Mouse (Mus musculus) midbrain, embryonic 14.5 days (tissue): ENCODE results near the gene Adpgk. TPM values are rescaled to one million over a fixed set of nuclear protein-coding genes. Genes with fewer than 3 reads are reported as not detected.

ENCODE experiments used
- ATAC-seq: fragments of 200-750 bp; cut with Nextera tagmentation; 2 replicates; pipeline ENCODE4 v1.8.0; 2017; ENCODE audit warnings: moderate number of reproducible peaks, moderate library complexity; ENCODE audit not compliant: low FRiP score, low TSS enrichment
- DNase-seq: peaks from one replicate; pipeline ENCODE4 v3.0.0-alpha.2; 2015
- H3K27ac ChIP-seq: fragments of 300-500 bp; sonication (generic); replicated peaks from 2 replicates; pipeline ENCODE4 v1.5.1; 2014; ENCODE audit warnings: mild to moderate bottlenecking, low read depth, low read length, moderate library complexity
- H3K27me3 ChIP-seq: fragments of 300-500 bp; sonication (generic); 2 replicates; pipeline ENCODE4 v1.6.1; 2014; ENCODE audit warnings: low read length, control low read depth, mixed read lengths; ENCODE audit not compliant: control insufficient read depth, insufficient read depth
- H3K36me3 ChIP-seq: fragments of 300-500 bp; sonication (generic); 2 replicates; pipeline ENCODE4 v1.6.1; 2014; ENCODE audit warnings: low read length, control low read depth; ENCODE audit not compliant: control insufficient read depth, insufficient read depth
- H3K4me1 ChIP-seq: fragments of 300-500 bp; sonication (generic); 2 replicates; pipeline ENCODE4 v1.6.1; 2014; ENCODE audit warnings: mild to moderate bottlenecking, antibody characterized with exemption, low read length, control low read depth; ENCODE audit not compliant: control insufficient read depth, insufficient read depth
- H3K4me2 ChIP-seq: fragments of 300-500 bp; sonication (generic); 2 replicates; pipeline ENCODE4 v1.6.1; 2014; ENCODE audit warnings: mild to moderate bottlenecking, low read length, moderate library complexity
- H3K4me3 ChIP-seq: fragments of 300-500 bp; sonication (generic); replicated peaks from 2 replicates; pipeline ENCODE4 v1.5.1; 2014; ENCODE audit warnings: low read depth, low read length
- H3K9ac ChIP-seq: fragments of 300-500 bp; sonication (generic); replicated peaks from 2 replicates; pipeline ENCODE4 v1.6.1; 2014; ENCODE audit warnings: mild to moderate bottlenecking, low read length, moderate library complexity
- H3K9me3 ChIP-seq: fragments of 300-500 bp; sonication (generic); 2 replicates; pipeline ENCODE4 v1.6.1; 2016; ENCODE audit warnings: low read length, control low read depth, mixed read lengths; ENCODE audit not compliant: control insufficient read depth
- WGBS: fragments of 180-500 bp; shearing (Covaris S2); extraction: QIAGEN DNeasy Blood & Tissue Kit; methylation state at CpG from one replicate; pipeline ENCODE4 v1.1.7; 2014; 5-methylcytosine and 5-hydroxymethylcytosine counted together
- polyA plus RNA-seq: library from polyadenylated mRNA; unstranded; fragments of >200 nt; fragmentation: Nextera tagmentation; extraction: Ambion mirVana; gene quantifications from 2 replicates; pipeline ENCODE4 v1.2.1, GENCODE M21; 2014

Gene Adpgk
- polyA plus RNA-seq, 1 experiment from 2014 or later: 24.0 TPM

DNA sequence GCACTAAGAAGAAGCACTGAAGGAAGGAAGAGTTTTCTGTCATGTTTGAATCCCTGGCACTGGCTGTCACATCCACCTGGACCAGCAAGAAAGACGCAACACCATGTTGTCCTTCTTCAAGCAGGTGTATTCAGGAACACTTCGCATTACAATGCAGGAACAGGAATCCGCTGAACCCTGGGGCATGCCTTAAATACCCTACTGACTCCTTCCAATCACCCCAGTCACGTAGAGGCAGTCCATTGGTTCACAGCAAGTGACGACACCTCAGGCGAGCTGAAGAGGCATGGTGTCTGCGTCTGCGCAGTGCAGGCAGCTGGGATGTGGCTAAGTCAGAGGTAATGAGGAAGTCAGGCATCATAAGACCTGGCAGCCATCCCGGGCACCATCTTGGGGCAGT is 78.3 kb downstream of the Adpgk start:
- no peak overlapping the region for H3K9ac ChIP-seq
- H3K4me2 ChIP-seq: no peak overlapping the region
- H3K4me3 ChIP-seq: no peak overlapping the region
- no peaks in the 10 kb centered on the region; the same call in 1 of the 2 replicates for H3K9me3 ChIP-seq
- H3K27me3 ChIP-seq: no peaks in the 10 kb centered on the region
- no peaks in the 10 kb centered on the region for H3K36me3 ChIP-seq
- H3K4me1 ChIP-seq: no peaks in the 10 kb centered on the region
- ATAC-seq (no peak), DNase-seq (no peak)
- 92% methylated on average over 9 of the region's 9 CpGs for WGBS
- no peak overlapping the region for H3K27ac ChIP-seq

Other genes starting within 250 kb of the Adpgk start
- gene Bbs4, start 62.0 kb downstream of the Adpgk start, polyA plus RNA-seq: 40.7 and 53.2 TPM in 2 replicates
- gene Arih1, start 195.1 kb downstream of the Adpgk start, polyA plus RNA-seq: 17.0 and 19.6 TPM in 2 replicates
- 47.1 and 57.5 TPM in 2 replicates for gene Hexa, start 248.0 kb downstream of the Adpgk start, polyA plus RNA-seq
- gene Tmem202, start 248.3 kb downstream of the Adpgk start, polyA plus RNA-seq: 0.46 and 0.74 TPM in 2 replicates